Mouse (Mus musculus) E14TG2a.4 (cell line): ENCODE measurements around the gene Glrx.
"Not testable (repeated sequence)": the region's sequence is repeated elsewhere in the genome, so short reads cannot be mapped to it uniquely, and the experiment has no call there.

Experiments
- CTCF ChIP-seq: conservative IDR thresholded peaks from 2 replicates; pipeline ENCODE4 v1.5.1; 2014; ENCODE audit warnings: low read length
- NANOG ChIP-seq: IDR thresholded peaks from 2 replicates; pipeline ENCODE4 v1.6.1; 2014; ENCODE audit warnings: borderline replicate concordance, low read length, mixed read lengths
- POU5F1 ChIP-seq: IDR thresholded peaks from 2 replicates; pipeline ENCODE4 v1.6.1; 2014; ENCODE audit warnings: low read length, borderline replicate concordance

- not testable (repeated sequence) for TF ChIP-seq CTCF, POU5F1, NANOG
Observed at GRCm38 (mm10) chr13:75876188-75876587, 36.5 kb downstream of the Glrx start.
